Mouse (Mus musculus) kidney, adult 11 months (tissue): ENCODE results near the gene Defb29.

Experiments
- DNase-seq: peaks from one replicate; pipeline ENCODE4 v3.0.0; 2022

The Defb29 gene

DNA sequence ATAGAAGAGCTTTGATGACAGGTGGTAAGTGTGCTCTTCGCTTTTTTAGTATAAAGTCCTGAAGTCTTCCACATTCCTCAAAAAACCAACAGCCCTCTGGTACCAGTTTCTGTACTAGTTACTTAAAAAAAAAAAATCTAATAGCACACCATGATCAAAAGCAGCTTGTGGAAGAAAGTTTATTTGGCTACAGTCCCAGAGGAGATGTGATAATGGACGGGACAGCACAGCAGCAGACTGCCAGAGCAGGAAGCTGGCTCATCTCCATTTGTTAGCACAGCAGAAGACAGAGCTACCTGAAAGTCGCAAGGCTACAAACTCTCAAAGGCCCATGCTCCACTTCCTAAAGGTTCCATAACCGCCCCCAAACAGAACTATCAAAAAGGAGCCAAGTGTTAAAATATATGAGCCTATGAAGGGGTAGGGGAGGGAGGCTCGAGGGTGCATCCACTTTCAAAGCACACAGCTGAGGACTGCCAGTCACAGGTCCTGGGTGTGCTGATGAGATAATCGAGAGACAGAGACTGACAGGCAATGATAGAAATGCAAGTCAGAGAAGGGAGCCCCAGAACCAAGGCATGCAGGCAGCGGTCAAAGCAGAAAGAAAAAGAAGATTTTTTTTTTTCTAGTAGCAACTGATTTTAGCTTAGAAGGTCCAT lies 39.6 kb downstream of the Defb29 start:
- DNase-seq, result no peak

- DNase-seq, result no peak
These were observed 41.9 kb downstream of the Defb29 start for GRCm38 (mm10) chr2:152498020-152498419.

DNA sequence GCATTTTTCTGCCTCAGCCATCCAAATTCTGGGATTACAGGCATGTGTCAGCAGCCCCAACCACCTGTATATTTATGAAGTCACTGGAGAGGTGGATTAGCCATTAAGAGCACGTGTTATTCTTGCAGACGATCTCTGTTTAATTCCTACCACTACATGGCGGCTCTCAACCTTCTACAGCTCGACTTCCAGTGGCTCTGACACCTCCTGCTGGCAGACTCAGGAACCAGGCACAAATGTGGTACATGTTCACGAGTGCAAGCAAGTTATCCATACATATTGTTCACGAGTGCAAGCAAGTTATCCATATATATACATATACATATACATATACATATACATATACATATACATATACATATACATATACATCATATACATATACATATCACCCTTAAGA lies 46.7 kb downstream of the Defb29 start:
- no peak for DNase-seq

DNA sequence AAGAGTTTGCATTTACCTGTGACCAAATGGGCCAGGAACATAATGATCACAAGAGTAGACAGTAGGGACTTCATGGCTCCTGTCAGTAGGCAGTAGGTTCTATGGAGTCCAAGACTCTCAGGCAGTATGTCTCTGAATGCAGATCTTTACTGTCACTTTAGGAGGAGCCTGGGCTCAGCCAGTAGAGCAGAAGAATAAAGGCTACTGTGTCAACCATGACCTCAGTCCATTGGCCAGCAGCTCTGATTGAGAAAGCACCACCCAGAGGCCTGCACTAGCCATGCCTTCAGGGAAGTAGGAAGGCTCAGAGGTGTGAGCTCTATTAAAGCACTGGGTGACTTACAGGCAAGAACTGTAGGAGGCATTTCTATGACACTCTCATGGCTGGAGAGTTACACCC lies 49.9 kb downstream of the Defb29 start, which contains the start of gene Defb22:
Gene Defb22, minus strand, starts transcription at position 101 of the 400 bp plus-strand sequence.
- DNase-seq, result no peak
